Mouse (Mus musculus): Measurements from ENCODE around the gene Arhgap32. TPM values are rescaled to one million over a fixed set of nuclear protein-coding genes. Genes with fewer than 3 reads are reported as not detected.
A peak's percentile ranks its signal among the peaks of the same experiment; 100 is the strongest.

Gene Arhgap32
- total and polyA plus RNA-seq, 3 experiments: 0.38 to 0.41 TPM; not detected in 1

- no peak overlapping the region for H3K27ac ChIP-seq (ENCODE audit: insufficient read depth, low read depth)
- in situ Hi-C loops (cut with MboI; ENCODE audit: low pct_ligation_motif_present, low pct_unique_long_range_greater_than_20kb, low sequenced_read_pairs): no loop called here
- peaks cover 0 to 9% of the 10 kb centered on the region in 2 experiments; a peak in 2 of 4 replicates for H3K4me1 ChIP-seq (ENCODE audit: control insufficient read depth in 1 of 2, insufficient read depth in 2 of 2)
- no peak for DNase-seq (ENCODE audit: extremely low read depth)
- H3K4me3 ChIP-seq (replicated peaks in 1 of 3; ENCODE audit: low read depth in 2 of 3, low read length in 2 of 3, poor library complexity in 1 of 3): no peak overlapping the region
- no peaks in the 10 kb centered on the region for H3K9me3 ChIP-seq (replicated peaks; ENCODE audit: low read length)
- peaks cover 2% of the 10 kb centered on the region for H3K27me3 ChIP-seq (replicated peaks)
- no peak overlapping the region for H3K9ac ChIP-seq (ENCODE audit: insufficient read depth, low read depth)
- TF ChIP-seq MYC (IDR thresholded peaks at IDR 0.05; ENCODE audit: low read depth, low read length) (no peak), UBTF (IDR thresholded peaks at IDR 0.05; ENCODE audit: low read depth, low read length) (no peak), ETS1 (conservative IDR thresholded peaks at IDR 0.05; ENCODE audit: low read depth, low read length) (no peak), USF1 (IDR thresholded peaks at IDR 0.05; ENCODE audit: low read depth, low read length) (no peak), PAX5 (IDR thresholded peaks at IDR 0.05; ENCODE audit: low read length) (no peak), MEF2A (IDR thresholded peaks at IDR 0.05; ENCODE audit: borderline replicate concordance, low read depth, low read length) (no peak)
- no peaks in the 10 kb centered on the region for H3K36me3 ChIP-seq (replicated peaks in 1 of 2; ENCODE audit: control insufficient read depth in 1 of 2, insufficient read depth in 1 of 2, low read length in 1 of 2)
- dilution Hi-C loops (cut with MboI; ENCODE audit: extremely low pct_ligation_motif_present, extremely low pct_unique_long_range_greater_than_20kb, low sequenced_read_pairs): no loop called here
- H3K79me2 ChIP-seq (replicated peaks; ENCODE audit: control insufficient read depth, extremely low read depth, insufficient read depth, poor library complexity, severe bottlenecking): no peaks in the 10 kb centered on the region
- no peak overlapping the region for H3K4me2 ChIP-seq (ENCODE audit: insufficient read depth, low read depth, poor library complexity, severe bottlenecking)
These were observed 129.3 kb downstream of the Arhgap32 start for GRCm38 (mm10) chr9:32245237-32245636.

DNA sequence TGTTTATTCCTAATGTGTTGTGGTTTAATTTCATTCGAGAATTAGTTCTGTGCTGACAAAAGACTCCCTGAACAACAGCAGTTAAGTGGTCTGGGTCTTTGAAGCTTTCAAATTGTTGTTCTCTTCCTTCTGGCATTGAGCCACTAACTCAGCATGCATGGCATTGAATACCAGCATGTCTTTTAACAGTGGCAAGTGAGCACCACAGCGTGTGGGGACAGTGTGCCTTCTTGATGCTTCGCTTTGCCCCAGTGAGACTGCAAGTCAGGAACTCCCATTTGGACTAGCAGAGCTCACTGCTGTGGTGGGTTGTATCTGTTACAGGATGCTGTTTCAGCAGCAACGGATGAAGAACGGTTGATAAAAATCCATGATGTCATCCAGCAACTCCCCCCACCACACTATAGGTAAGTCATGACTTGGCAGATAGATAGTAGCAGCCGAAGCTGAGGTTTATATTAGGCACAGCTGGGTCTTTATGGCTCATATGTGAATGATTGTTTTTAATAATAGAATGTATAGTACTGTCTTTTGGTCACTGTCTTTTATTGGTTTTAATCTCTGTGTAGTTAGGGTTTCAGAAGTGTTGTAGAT, 130.3 kb downstream of the Arhgap32 start:
- H3K4me3 ChIP-seq (replicated peaks in 1 of 3; ENCODE audit: low read depth in 2 of 3, low read length in 2 of 3, poor library complexity in 1 of 3): no peak overlapping the region
- dilution Hi-C loops (cut with MboI; ENCODE audit: extremely low pct_ligation_motif_present, extremely low pct_unique_long_range_greater_than_20kb, low sequenced_read_pairs) (no loop called here), in situ Hi-C loops (cut with MboI; ENCODE audit: low pct_ligation_motif_present, low pct_unique_long_range_greater_than_20kb, low sequenced_read_pairs) (no loop called here)
- no peak overlapping the region for H3K9ac ChIP-seq (ENCODE audit: insufficient read depth, low read depth)
- peaks cover 2% of the 10 kb centered on the region for H3K27me3 ChIP-seq (replicated peaks)
- TF ChIP-seq MYC (IDR thresholded peaks at IDR 0.05; ENCODE audit: low read depth, low read length) (no peak), POLR2A (IDR thresholded peaks at IDR 0.05; ENCODE audit: low read depth, low read length) (no peak), USF1 (IDR thresholded peaks at IDR 0.05; ENCODE audit: low read depth, low read length) (no peak), CTCF (conservative IDR thresholded peaks at IDR 0.05 in 1 of 2, IDR thresholded peaks at IDR 0.05 in 1 of 2; ENCODE audit: low read depth in 2 of 2, low read length in 2 of 2) (no peak), MAX (IDR thresholded peaks at IDR 0.05; ENCODE audit: low read length) (no peak), MEF2A (IDR thresholded peaks at IDR 0.05; ENCODE audit: borderline replicate concordance, low read depth, low read length) (no peak), SMC3 (IDR thresholded peaks at IDR 0.05; ENCODE audit: low read depth, low read length) (no peak), KAT2A (IDR thresholded peaks at IDR 0.05; ENCODE audit: insufficient replicate concordance, low read length) (no peak), JUND (conservative IDR thresholded peaks at IDR 0.05; ENCODE audit: low read depth, low read length) (no peak), TBP (conservative IDR thresholded peaks at IDR 0.05; ENCODE audit: low read depth, low read length) (no peak)
- no peak overlapping the region for H3K4me2 ChIP-seq (ENCODE audit: insufficient read depth, low read depth, poor library complexity, severe bottlenecking)
- peaks cover 0 to 14% of the 10 kb centered on the region in 2 experiments; a peak in 2 of 4 replicates for H3K4me1 ChIP-seq (ENCODE audit: control insufficient read depth in 1 of 2, insufficient read depth in 2 of 2)
- H3K36me3 ChIP-seq (replicated peaks in 1 of 2; ENCODE audit: control insufficient read depth in 1 of 2, insufficient read depth in 1 of 2, low read length in 1 of 2): no peaks in the 10 kb centered on the region
- no peak for DNase-seq (ENCODE audit: extremely low read depth)
- no peak overlapping the region for H3K27ac ChIP-seq (ENCODE audit: insufficient read depth, low read depth)
- no peaks in the 10 kb centered on the region for H3K79me2 ChIP-seq (replicated peaks; ENCODE audit: control insufficient read depth, extremely low read depth, insufficient read depth, poor library complexity, severe bottlenecking)
- no peaks in the 10 kb centered on the region for H3K9me3 ChIP-seq (replicated peaks; ENCODE audit: low read length)

DNA sequence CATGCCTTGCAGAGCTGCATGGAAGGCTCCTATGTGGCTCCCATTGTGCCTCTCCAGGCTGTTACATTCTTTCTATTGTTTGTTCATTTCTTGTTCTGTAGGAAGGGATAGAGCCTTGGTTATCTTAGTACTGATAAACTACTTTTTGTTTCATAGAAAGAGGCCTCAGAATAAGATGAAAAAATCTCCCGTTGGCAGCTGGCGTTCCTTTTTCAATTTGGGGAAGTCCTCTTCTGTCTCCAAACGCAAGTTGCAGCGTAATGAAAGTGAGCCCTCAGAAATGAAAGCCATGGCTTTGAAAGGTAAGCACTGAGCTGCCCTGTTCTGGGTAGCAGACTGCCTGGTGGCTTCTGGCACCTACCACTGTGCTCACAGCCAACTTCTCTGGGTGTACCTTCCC, 134.6 kb downstream of the Arhgap32 start:
- dilution Hi-C loops (cut with MboI; ENCODE audit: extremely low pct_ligation_motif_present, extremely low pct_unique_long_range_greater_than_20kb, low sequenced_read_pairs): no loop called here
- DNase-seq (ENCODE audit: extremely low read depth): no peak
- Histone ChIP-seq H3K9ac (ENCODE audit: insufficient read depth, low read depth) (no peak overlapping the region), H3K4me1 (ENCODE audit: control insufficient read depth in 1 of 2, insufficient read depth in 2 of 2) (peaks cover 0 to 14% of the 10 kb centered on the region in 2 experiments; a peak in 2 of 4 replicates), H3K36me3 (replicated peaks in 1 of 2; ENCODE audit: control insufficient read depth in 1 of 2, insufficient read depth in 1 of 2, low read length in 1 of 2) (no peaks in the 10 kb centered on the region), H3K4me3 (replicated peaks in 1 of 3; ENCODE audit: low read depth in 2 of 3, low read length in 2 of 3, poor library complexity in 1 of 3) (no peak overlapping the region), H3K79me2 (replicated peaks; ENCODE audit: control insufficient read depth, extremely low read depth, insufficient read depth, poor library complexity, severe bottlenecking) (no peaks in the 10 kb centered on the region), H3K27me3 (replicated peaks) (no peaks in the 10 kb centered on the region), H3K27ac (ENCODE audit: insufficient read depth, low read depth) (no peak overlapping the region), H3K4me2 (ENCODE audit: insufficient read depth, low read depth, poor library complexity, severe bottlenecking) (peak overlapping the region; percentile 3; the same call in 1 of the 2 replicates), H3K9me3 (replicated peaks; ENCODE audit: low read length) (no peaks in the 10 kb centered on the region)
- TF ChIP-seq ZMIZ1 (IDR thresholded peaks at IDR 0.05; ENCODE audit: low read depth, low read length) (no peak), MXI1 (IDR thresholded peaks at IDR 0.05; ENCODE audit: low read depth, low read length) (no peak), ETS1 (conservative IDR thresholded peaks at IDR 0.05; ENCODE audit: low read depth, low read length) (no peak), E2F4 (IDR thresholded peaks at IDR 0.05; ENCODE audit: insufficient replicate concordance, low read depth, low read length) (no peak), JUND (conservative IDR thresholded peaks at IDR 0.05; ENCODE audit: low read depth, low read length) (no peak), TCF12 (IDR thresholded peaks at IDR 0.05; ENCODE audit: low read depth, low read length) (no peak), RAD21 (IDR thresholded peaks at IDR 0.05; ENCODE audit: low read depth, low read length) (no peak), POLR2AphosphoS2 (IDR thresholded peaks at IDR 0.05; ENCODE audit: low read depth, low read length) (no peak), IRF4 (IDR thresholded peaks at IDR 0.05; ENCODE audit: low read depth, low read length) (no peak)
- in situ Hi-C loops (cut with MboI; ENCODE audit: low pct_ligation_motif_present, low pct_unique_long_range_greater_than_20kb, low sequenced_read_pairs): no loop called here

Measured in CH12.LX (cell line).